15 mouse cellular contexts compared by ENCODE assay signal in the genomic region with DNA sequence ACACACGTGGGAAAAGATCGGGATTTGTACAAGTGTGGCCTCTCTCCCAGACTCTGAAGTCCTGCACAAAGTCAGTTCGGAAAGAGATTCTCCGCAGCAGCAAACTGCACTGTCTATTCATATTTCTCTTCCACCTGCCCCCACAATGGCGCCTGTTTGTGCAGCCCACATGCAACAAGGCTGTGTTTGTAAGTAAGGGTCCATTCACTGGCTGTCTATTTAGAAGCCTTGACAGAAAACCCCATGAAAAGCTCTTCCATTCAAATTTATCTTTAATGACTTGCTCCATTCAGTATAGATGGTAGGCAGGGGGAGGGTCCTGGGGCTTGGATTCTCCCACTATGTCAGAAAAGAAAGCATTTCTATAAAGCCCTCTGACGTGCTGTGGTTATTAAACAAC.
DNase-seq lines count a peak whose midpoint lies in the region; ATAC-seq and TF ChIP-seq lines count a peak whose summit lies in the region.
"Had no signal": no experiment of that assay in that cellular context is flagged by ENCODE, and none has a peak within 500 bp of the region (broad histone marks: within the 10 kb centered on the region; RNA-seq: fewer than 3 reads in every experiment).

No protein-coding gene starts in this region.

- no peak overlapping the region for H3K4me2 ChIP-seq in midbrain, embryonic 11.5 days
- peak overlapping the region; percentile 46 for H3K4me2 ChIP-seq in forebrain, embryonic 13.5 days
- H3K4me2 ChIP-seq in hindbrain, embryonic 11.5 days (replicated peaks; ENCODE audit: low read depth, low read length) = no peak overlapping the region
- no peak overlapping the region for H3K4me2 ChIP-seq in midbrain, postnatal 0 days (ENCODE audit: low read depth, low read length, poor library complexity, severe bottlenecking)
- no peak overlapping the region for H3K4me2 ChIP-seq in intestine, postnatal 0 days (replicated peaks; ENCODE audit: low read depth)
- H3K4me2 ChIP-seq: embryonic facial prominence, embryonic 15.5 days; intestine, embryonic 15.5 days; limb, embryonic 13.5 days had no signal

- WGBS in midbrain, embryonic 11.5 days = 63% methylated on average over 6 of the region's 6 CpGs
- WGBS in midbrain, embryonic 10.5 days = 75% methylated on average over 6 of the region's 6 CpGs
- WGBS in forebrain, embryonic 13.5 days = 9% methylated on average over 6 of the region's 6 CpGs
- WGBS in hindbrain, embryonic 11.5 days = 40% methylated on average over 6 of the region's 6 CpGs
- WGBS in midbrain, postnatal 0 days = 41% methylated on average over 6 of the region's 6 CpGs
- 82% methylated on average over 6 of the region's 6 CpGs for WGBS in intestine, postnatal 0 days

- no peaks in the 10 kb centered on the region for H3K9me3 ChIP-seq in midbrain, embryonic 11.5 days (ENCODE audit: control insufficient read depth, low read length)
- H3K9me3 ChIP-seq in midbrain, embryonic 10.5 days (replicated peaks) = no peaks in the 10 kb centered on the region
- no peaks in the 10 kb centered on the region for H3K9me3 ChIP-seq in forebrain, embryonic 13.5 days (replicated peaks)
- H3K9me3 ChIP-seq in hindbrain, embryonic 11.5 days (ENCODE audit: control insufficient read depth, low read length) = no peaks in the 10 kb centered on the region
- no peaks in the 10 kb centered on the region for H3K9me3 ChIP-seq in midbrain, postnatal 0 days (ENCODE audit: low read length)
- no peaks in the 10 kb centered on the region for H3K9me3 ChIP-seq in intestine, postnatal 0 days (ENCODE audit: control insufficient read depth)
- H3K9me3 ChIP-seq: embryonic facial prominence, embryonic 15.5 days; intestine, embryonic 15.5 days; limb, embryonic 13.5 days; megakaryocyte, embryonic 14.5 days had no signal

- no peaks in the 10 kb centered on the region for H3K36me3 ChIP-seq in midbrain, embryonic 11.5 days (ENCODE audit: control insufficient read depth, insufficient read depth, low read length)
- H3K36me3 ChIP-seq in midbrain, embryonic 10.5 days = no peaks in the 10 kb centered on the region
- H3K36me3 ChIP-seq in forebrain, embryonic 13.5 days (ENCODE audit: poor library complexity, severe bottlenecking) = no peaks in the 10 kb centered on the region
- no peaks in the 10 kb centered on the region for H3K36me3 ChIP-seq in hindbrain, embryonic 11.5 days (ENCODE audit: control insufficient read depth, insufficient read depth, low read length)
- H3K36me3 ChIP-seq in midbrain, postnatal 0 days (ENCODE audit: insufficient read depth, low read length) = no peaks in the 10 kb centered on the region
- H3K36me3 ChIP-seq in intestine, postnatal 0 days (ENCODE audit: control insufficient read depth, insufficient read depth) = no peaks in the 10 kb centered on the region
- H3K36me3 ChIP-seq: embryonic facial prominence, embryonic 15.5 days; intestine, embryonic 15.5 days; limb, embryonic 13.5 days had no signal

- no peak overlapping the region for H3K9ac ChIP-seq in midbrain, embryonic 11.5 days (ENCODE audit: low read length)
- no peak overlapping the region for H3K9ac ChIP-seq in forebrain, embryonic 13.5 days
- no peak overlapping the region for H3K9ac ChIP-seq in hindbrain, embryonic 11.5 days (ENCODE audit: low read depth, low read length)
- H3K9ac ChIP-seq in midbrain, postnatal 0 days (replicated peaks; ENCODE audit: low read length, poor library complexity, severe bottlenecking) = no peak overlapping the region
- H3K9ac ChIP-seq in intestine, postnatal 0 days (ENCODE audit: low read depth, low read length) = no peak overlapping the region
- H3K9ac ChIP-seq: embryonic facial prominence, embryonic 15.5 days; intestine, embryonic 15.5 days; limb, embryonic 13.5 days had no signal

- DNase-seq in midbrain, embryonic 11.5 days (ENCODE audit: low spot score, missing footprints) = no peak
- no peak for DNase-seq in midbrain, embryonic 10.5 days (ENCODE audit: low spot score)
- DNase-seq in hindbrain, embryonic 11.5 days (ENCODE audit: low spot score) = peak; percentile 29
- peak; percentile 43 for DNase-seq in midbrain, postnatal 0 days (ENCODE audit: low spot score)
- DNase-seq: cerebellum, adult 9-11 months; kidney, postnatal 25 days; lung, adult 18-20 months; thymus, adult 2 months had no signal

- ATAC-seq in midbrain, embryonic 11.5 days (ENCODE audit: low FRiP score) = peak; percentile 80
- peak; percentile 88 for ATAC-seq in forebrain, embryonic 13.5 days
- ATAC-seq in hindbrain, embryonic 11.5 days (ENCODE audit: low FRiP score) = peak; percentile 86
- peak; percentile 56; the same call in 1 of the 2 replicates for ATAC-seq in midbrain, postnatal 0 days (ENCODE audit: low FRiP score)
- no peak for ATAC-seq in intestine, postnatal 0 days
- ATAC-seq in megakaryocyte progenitor cell, adult 5-6 weeks (replicated peaks; ENCODE audit: poor library complexity) = no peak
- ATAC-seq: intestine, embryonic 15.5 days had no signal

- H3K27ac ChIP-seq in midbrain, embryonic 11.5 days (ENCODE audit: low read depth, low read length) = no peak overlapping the region
- no peak overlapping the region for H3K27ac ChIP-seq in midbrain, embryonic 10.5 days (replicated peaks)
- no peak overlapping the region for H3K27ac ChIP-seq in forebrain, embryonic 13.5 days
- H3K27ac ChIP-seq in hindbrain, embryonic 11.5 days (ENCODE audit: low read depth, low read length) = no peak overlapping the region
- H3K27ac ChIP-seq in midbrain, postnatal 0 days (ENCODE audit: low read depth, low read length) = no peak overlapping the region
- H3K27ac ChIP-seq in intestine, postnatal 0 days (ENCODE audit: low read depth, low read length) = no peak overlapping the region
- H3K27ac ChIP-seq: embryonic facial prominence, embryonic 15.5 days; intestine, embryonic 15.5 days; limb, embryonic 13.5 days had no signal

- no peak for TF ChIP-seq CTCF in midbrain, postnatal 0 days (IDR thresholded peaks at IDR 0.05)
- TF ChIP-seq CTCF in intestine, postnatal 0 days (IDR thresholded peaks at IDR 0.05; ENCODE audit: low read depth) = no peak

- no peak overlapping the region for H3K4me3 ChIP-seq in midbrain, embryonic 11.5 days (ENCODE audit: low read depth, low read length)
- no peak overlapping the region for H3K4me3 ChIP-seq in midbrain, embryonic 10.5 days
- no peak overlapping the region for H3K4me3 ChIP-seq in forebrain, embryonic 13.5 days
- H3K4me3 ChIP-seq in hindbrain, embryonic 11.5 days (ENCODE audit: low read depth, low read length) = no peak overlapping the region
- H3K4me3 ChIP-seq in midbrain, postnatal 0 days (ENCODE audit: low read depth, low read length) = no peak overlapping the region
- no peak overlapping the region for H3K4me3 ChIP-seq in intestine, postnatal 0 days (ENCODE audit: low read depth, low read length)
- H3K4me3 ChIP-seq: embryonic facial prominence, embryonic 15.5 days; intestine, embryonic 15.5 days; limb, embryonic 13.5 days; megakaryocyte, embryonic 14.5 days had no signal

- H3K4me1 ChIP-seq in midbrain, embryonic 11.5 days (ENCODE audit: control insufficient read depth, insufficient read depth, low read length) = no peaks in the 10 kb centered on the region
- 0 out of 2 replicates have a peak, but pooled peaks cover 4% of the 10 kb centered on the region for H3K4me1 ChIP-seq in midbrain, embryonic 10.5 days
- H3K4me1 ChIP-seq in forebrain, embryonic 13.5 days = peaks cover 10% of the 10 kb centered on the region; the same call in 1 of the 2 replicates
- no peaks in the 10 kb centered on the region for H3K4me1 ChIP-seq in hindbrain, embryonic 11.5 days (replicated peaks; ENCODE audit: control insufficient read depth, insufficient read depth, low read length)
- H3K4me1 ChIP-seq in midbrain, postnatal 0 days (ENCODE audit: insufficient read depth, low read length) = no peaks in the 10 kb centered on the region
- H3K4me1 ChIP-seq in intestine, postnatal 0 days (replicated peaks; ENCODE audit: control insufficient read depth, insufficient read depth, low read length) = no peaks in the 10 kb centered on the region
- H3K4me1 ChIP-seq: embryonic facial prominence, embryonic 15.5 days; intestine, embryonic 15.5 days; limb, embryonic 13.5 days; megakaryocyte, embryonic 14.5 days had no signal

- H3K27me3 ChIP-seq in midbrain, embryonic 11.5 days (ENCODE audit: control insufficient read depth, insufficient read depth, low read length) = no peaks in the 10 kb centered on the region
- no peaks in the 10 kb centered on the region for H3K27me3 ChIP-seq in midbrain, embryonic 10.5 days (ENCODE audit: low read depth, poor library complexity, severe bottlenecking)
- H3K27me3 ChIP-seq in forebrain, embryonic 13.5 days = no peaks in the 10 kb centered on the region
- no peaks in the 10 kb centered on the region for H3K27me3 ChIP-seq in hindbrain, embryonic 11.5 days (ENCODE audit: control insufficient read depth, insufficient read depth, low read length)
- H3K27me3 ChIP-seq in midbrain, postnatal 0 days (ENCODE audit: insufficient read depth, low read length) = no peaks in the 10 kb centered on the region
- no peaks in the 10 kb centered on the region for H3K27me3 ChIP-seq in intestine, postnatal 0 days (replicated peaks; ENCODE audit: control insufficient read depth, insufficient read depth, low read length)
- H3K27me3 ChIP-seq: embryonic facial prominence, embryonic 15.5 days; intestine, embryonic 15.5 days; limb, embryonic 13.5 days; megakaryocyte, embryonic 14.5 days had no signal

Comparison
In these comparisons a context has a peak if more than half of its experiments do, and no peak if none do; other contexts are left out.
1. DNase-seq: peak in hindbrain, embryonic 11.5 days (single experiment) and midbrain, postnatal 0 days (single experiment); none in midbrain, embryonic 11.5 days (single experiment) and midbrain, embryonic 10.5 days (single experiment).
2. ATAC-seq: peak in midbrain, embryonic 11.5 days (single experiment), forebrain, embryonic 13.5 days (single experiment), hindbrain, embryonic 11.5 days (single experiment) and midbrain, postnatal 0 days (single experiment); none in intestine, postnatal 0 days (single experiment) and megakaryocyte progenitor cell, adult 5-6 weeks (single experiment).